Mouse (Mus musculus) thymus, adult 2 months (tissue): ENCODE measurements around the gene Bmp8b. TPM values are rescaled to one million over a fixed set of nuclear protein-coding genes. Genes with fewer than 3 reads are reported as not detected.
"Not testable (repeated sequence)": the region's sequence is repeated elsewhere in the genome, so short reads cannot be mapped to it uniquely, and the experiment has no call there.

ENCODE experiments used
- DNase-seq: peaks from one replicate; pipeline ENCODE4 v3.0.0; 2021
- H3K27ac ChIP-seq: fragments of 200-500 bp; 2 replicates; pipeline ENCODE4 v1.5.1; 2012; ENCODE audit warnings: low read length, control low read depth; ENCODE audit not compliant: control insufficient read depth, insufficient read depth
- H3K27me3 ChIP-seq: fragments of 200-500 bp; 2 replicates; pipeline ENCODE4 v1.6.1; 2012; ENCODE audit warnings: mild to moderate bottlenecking, low read length, moderate library complexity, mixed read lengths; ENCODE audit not compliant: control insufficient read depth, insufficient read depth
- H3K36me3 ChIP-seq: fragments of 200-500 bp; 2 replicates; pipeline ENCODE4 v1.6.1; 2012; ENCODE audit warnings: mild to moderate bottlenecking, low read length, moderate library complexity; ENCODE audit not compliant: control insufficient read depth, insufficient read depth
- H3K4me1 ChIP-seq: fragments of 200-500 bp; replicated peaks from 2 replicates; pipeline ENCODE4 v1.6.1; 2012; ENCODE audit warnings: low read length; ENCODE audit not compliant: control insufficient read depth, insufficient read depth
- H3K4me3 ChIP-seq: fragments of 200-500 bp; 2 replicates; pipeline ENCODE4 v1.5.1; 2012; ENCODE audit warnings: mild to moderate bottlenecking, low read length, control low read depth, moderate library complexity; ENCODE audit not compliant: control insufficient read depth, insufficient read depth
- CTCF ChIP-seq: fragments of 200-500 bp; IDR thresholded peaks from 2 replicates; pipeline ENCODE4 v1.5.1; 2012; ENCODE audit warnings: mild to moderate bottlenecking, control low read depth, low read length, moderate library complexity, borderline replicate concordance; ENCODE audit not compliant: control insufficient read depth, poor library complexity, insufficient read depth; ENCODE audit errors: extremely low read depth
- POLR2A ChIP-seq: fragments of 200-500 bp; IDR thresholded peaks from 2 replicates; pipeline ENCODE4 v1.6.1; 2012; ENCODE audit warnings: mild to moderate bottlenecking, low read length, control low read depth, moderate library complexity; ENCODE audit not compliant: control insufficient read depth, poor library complexity, insufficient read depth; ENCODE audit errors: extremely low read depth
- WGBS: fragments of 180-500 bp; shearing (Covaris S2); methylation state at CpG from one replicate; pipeline ENCODE4 v1.1.7; 2018; 5-methylcytosine and 5-hydroxymethylcytosine counted together
- polyA plus RNA-seq: library from polyadenylated mRNA; depleted of rRNA; stranded (reverse); fragments of >200 nt; gene quantifications from 2 replicates; pipeline ENCODE4 v1.2.3, GENCODE M21; 2012

The Bmp8b gene
- polyA plus RNA-seq, 1 experiment: 0.05 TPM

- H3K36me3 ChIP-seq: no peaks in the 10 kb centered on the region
- H3K4me3 ChIP-seq: no peak overlapping the region
- TF ChIP-seq CTCF (no peak), POLR2A (no peak)
- DNase-seq: no peak
- H3K27ac ChIP-seq: no peak overlapping the region
- WGBS: 85% methylated on average over 5 of the region's 5 CpGs
- no peaks in the 10 kb centered on the region for H3K4me1 ChIP-seq
- H3K27me3 ChIP-seq: no peaks in the 10 kb centered on the region
These were observed 12.3 kb upstream of the Bmp8b start for GRCm38 (mm10) chr4:123092621-123093020.

GRCm38 (mm10) chr4:123093064-123093776 lies 11.7 kb upstream of the Bmp8b start:
- H3K27me3 ChIP-seq: no peaks in the 10 kb centered on the region
- H3K36me3 ChIP-seq: no peaks in the 10 kb centered on the region
- H3K27ac ChIP-seq: no peak overlapping the region
- no peak for TF ChIP-seq CTCF
- no peak for TF ChIP-seq POLR2A
- DNase-seq: no peak
- H3K4me1 ChIP-seq: no peaks in the 10 kb centered on the region
- 67% methylated on average over 17 of the region's 17 CpGs for WGBS
- no peak overlapping the region for H3K4me3 ChIP-seq

GRCm38 (mm10) chr4:123093869-123094268 lies 11.1 kb upstream of the Bmp8b start:
- 83% methylated on average over 9 of the region's 9 CpGs for WGBS
- TF ChIP-seq CTCF (no peak), POLR2A (no peak)
- Histone ChIP-seq H3K27ac (no peak overlapping the region), H3K27me3 (no peaks in the 10 kb centered on the region), H3K4me1 (no peaks in the 10 kb centered on the region), H3K4me3 (no peak overlapping the region), H3K36me3 (no peaks in the 10 kb centered on the region)
- DNase-seq: no peak

- no peak for DNase-seq
- no peak overlapping the region for H3K27ac ChIP-seq
- H3K4me3 ChIP-seq: no peak overlapping the region
- TF ChIP-seq POLR2A (no peak), CTCF (no peak)
- H3K4me1 ChIP-seq: no peaks in the 10 kb centered on the region
- no peaks in the 10 kb centered on the region for H3K36me3 ChIP-seq
- H3K27me3 ChIP-seq: peaks cover 4% of the 10 kb centered on the region; the same call in 1 of the 2 replicates
- WGBS: 49% methylated on average over 24 of the region's 24 CpGs
These were observed 456 bp downstream of the Bmp8b start for GRCm38 (mm10) chr4:123105451-123105790.

- H3K27me3 ChIP-seq: not testable (repeated sequence)
These were observed 964 bp downstream of the Bmp8b start for GRCm38 (mm10) chr4:123105929-123106328.

GRCm38 (mm10) chr4:123106864-123107263 lies 1.9 kb downstream of the Bmp8b start:
- no peak overlapping the region for H3K4me3 ChIP-seq
- H3K4me1 ChIP-seq: no peaks in the 10 kb centered on the region
- 96% methylated on average over 2 of the region's 2 CpGs for WGBS
- TF ChIP-seq CTCF (no peak), POLR2A (no peak)
- H3K27me3 ChIP-seq: peaks cover 4% of the 10 kb centered on the region; the same call in 1 of the 2 replicates
- no peak overlapping the region for H3K27ac ChIP-seq
- no peaks in the 10 kb centered on the region for H3K36me3 ChIP-seq
- DNase-seq: no peak

More at GRCm38 (mm10) chr4:123105929-123106328, 964 bp downstream of the Bmp8b start:
- H3K27ac ChIP-seq, H3K4me3 ChIP-seq, DNase-seq, H3K36me3 ChIP-seq, H3K4me1 ChIP-seq: not testable (repeated sequence)
- 92% methylated on average over 7 of the region's 7 CpGs for WGBS

GRCm38 (mm10) chr4:123108056-123108455 lies 3.1 kb downstream of the Bmp8b start:
- H3K27ac ChIP-seq: no peak overlapping the region
- H3K27me3 ChIP-seq: peaks cover 4% of the 10 kb centered on the region; the same call in 1 of the 2 replicates
- DNase-seq: no peak
- 96% methylated on average over 5 of the region's 5 CpGs for WGBS
- H3K4me1 ChIP-seq: no peaks in the 10 kb centered on the region
- no peak for TF ChIP-seq CTCF
- no peak for TF ChIP-seq POLR2A
- no peaks in the 10 kb centered on the region for H3K36me3 ChIP-seq
- H3K4me3 ChIP-seq: no peak overlapping the region
